Mouse (Mus musculus) testis, adult 2 months (tissue): Measurements from ENCODE around the gene Slc27a1.

Experiments used
- CTCF ChIP-seq: fragments of 200-500 bp; IDR thresholded peaks from 2 replicates; pipeline ENCODE4 v1.5.1; 2012; ENCODE audit warnings: low read depth, mild to moderate bottlenecking, inconsistent platforms, low read length, moderate library complexity; ENCODE audit not compliant: control insufficient read depth, insufficient read depth, insufficient replicate concordance
- POLR2A ChIP-seq: fragments of 200-500 bp; IDR thresholded peaks from 2 replicates; pipeline ENCODE4 v1.6.1; 2012; ENCODE audit warnings: low read depth, mild to moderate bottlenecking, inconsistent platforms, low read length, moderate library complexity; ENCODE audit not compliant: control insufficient read depth

GRCm38 (mm10) chr8:71630761-71631160, 62.1 kb downstream of the Slc27a1 start:
- no peak for TF ChIP-seq POLR2A
- no peak for TF ChIP-seq CTCF
